Mouse (Mus musculus): ENCODE data around the gene Slfnl1.

DNA sequence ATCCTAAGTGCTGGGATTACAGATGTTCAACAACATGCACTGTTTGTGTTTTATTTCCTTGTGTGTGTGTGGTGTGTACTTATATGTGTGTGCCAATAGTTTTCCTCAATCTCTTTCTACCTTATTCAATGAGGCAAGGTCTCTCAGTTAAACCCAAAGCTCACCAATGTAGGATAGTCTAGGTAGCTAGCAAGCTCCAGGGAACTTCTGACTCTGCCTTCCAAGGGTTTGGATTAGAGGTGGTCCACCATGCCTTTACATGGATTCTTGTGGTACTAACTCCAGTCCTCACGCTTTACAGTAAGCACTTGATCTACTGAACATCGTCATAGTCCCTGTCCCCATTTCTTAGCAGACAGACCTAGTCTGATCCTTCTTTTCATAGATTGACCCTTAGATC, 17.7 kb upstream of the Slfnl1 start:
- TF ChIP-seq POLR2A (IDR thresholded peaks at IDR 0.05; ENCODE audit: low read depth, low read length) = no peak
- TF ChIP-seq E2F4 (IDR thresholded peaks at IDR 0.05; ENCODE audit: insufficient replicate concordance, low read depth, low read length) = no peak
- TF ChIP-seq TBP (conservative IDR thresholded peaks at IDR 0.05; ENCODE audit: low read depth, low read length) = no peak
- no peak for TF ChIP-seq CTCF (conservative IDR thresholded peaks at IDR 0.05 in 1 of 2, IDR thresholded peaks at IDR 0.05 in 1 of 2; ENCODE audit: low read depth in 2 of 2, low read length in 2 of 2)
